Mouse (Mus musculus) cerebellum, adult 2 months (tissue): Measurements from ENCODE around the gene Grik3.

Experiments
- CTCF ChIP-seq: fragments of 200-500 bp; IDR thresholded peaks from 2 replicates; pipeline ENCODE4 v1.5.1; 2011; ENCODE audit warnings: low read depth, mild to moderate bottlenecking, control low read depth, low read length, moderate library complexity, borderline replicate concordance; ENCODE audit not compliant: insufficient read depth
- POLR2A ChIP-seq: fragments of 200-500 bp; IDR thresholded peaks from 2 replicates; pipeline ENCODE4 v1.6.1; 2011; ENCODE audit warnings: low read length, control low read depth, borderline replicate concordance; ENCODE audit not compliant: insufficient read depth

GRCm38 (mm10) chr4:125456506-125456905, 34.0 kb upstream of the Grik3 start:
- TF ChIP-seq CTCF (no peak), POLR2A (no peak)
